Mouse (Mus musculus): ENCODE data around the gene Folr2. TPM values are rescaled to one million over a fixed set of nuclear protein-coding genes. Genes with fewer than 3 reads are reported as not detected.

Folr2 gene
- polyA plus RNA-seq, 1 experiment = 1.2 TPM

- Histone ChIP-seq H3K27me3 (ENCODE audit: control insufficient read depth, insufficient read depth, low read length, poor library complexity, severe bottlenecking) (no peaks in the 10 kb centered on the region; the same call in 1 of the 2 replicates), H3K36me3 (ENCODE audit: control insufficient read depth, insufficient read depth, low read length, poor library complexity, severe bottlenecking) (no peaks in the 10 kb centered on the region), H3K27ac (ENCODE audit: insufficient read depth, low read length) (no peak within 1 kb of the TSS), H3K4me1 (ENCODE audit: control insufficient read depth, insufficient read depth, low read length) (peaks cover 3% of the 10 kb centered on the region), H3K4me3 (ENCODE audit: low read depth, low read length) (peak within 1 kb of the TSS; percentile 68), H3K9me3 (replicated peaks; ENCODE audit: control insufficient read depth, insufficient read depth, low read length, poor library complexity, severe bottlenecking) (no peaks in the 10 kb centered on the region), H3K9ac (ENCODE audit: low read depth, poor library complexity, severe bottlenecking) (peak within 1 kb of the TSS; percentile 86)
- no peak for TF ChIP-seq EP300 (IDR thresholded peaks at IDR 0.05; ENCODE audit: insufficient read depth, low read depth, low read length)
- TF ChIP-seq CTCF (IDR thresholded peaks at IDR 0.05; ENCODE audit: low read depth, low read length) = no peak
- TF ChIP-seq POLR2A (IDR thresholded peaks at IDR 0.05; ENCODE audit: insufficient read depth, low read length) = no peak
Measured at GRCm38 (mm10) chr7:101817861-101818401, 39.1 kb downstream of the Folr2 start, which contains the start of gene Phox2a. TSS of gene Phox2a (plus strand) at chr7:101818313.

Other genes with a start within 250 kb of the Folr2 start
- gene Clpb, start 193.6 kb downstream of the Folr2 start, polyA plus RNA-seq (2011; ENCODE audit: insufficient read depth, insufficient read length, low read depth, missing spikeins) = 55.0 and 58.9 TPM in 2 replicates
- 6.5 and 9.6 TPM in 2 replicates for gene Phox2a, start 38.9 kb downstream of the Folr2 start, polyA plus RNA-seq (2011; ENCODE audit: insufficient read depth, insufficient read length, low read depth, missing spikeins)
- 64.0 and 67.9 TPM in 2 replicates for gene Inppl1, start 19.0 kb downstream of the Folr2 start, polyA plus RNA-seq (2011; ENCODE audit: insufficient read depth, insufficient read length, low read depth, missing spikeins)
- gene Anapc15, start 6.5 kb upstream of the Folr2 start, polyA plus RNA-seq (2011; ENCODE audit: insufficient read depth, insufficient read length, low read depth, missing spikeins) = 70.7 and 96.2 TPM in 2 replicates
- 54.6 and 59.8 TPM in 2 replicates for gene Folr1, start 13.6 kb upstream of the Folr2 start, polyA plus RNA-seq (2011; ENCODE audit: insufficient read depth, insufficient read length, low read depth, missing spikeins)
- 80.9 and 85.9 TPM in 2 replicates for gene Lamtor1, start 48.7 kb upstream of the Folr2 start, polyA plus RNA-seq (2011; ENCODE audit: insufficient read depth, insufficient read length, low read depth, missing spikeins)
- not detected in 2 replicates for gene Tomt, start 49.2 kb upstream of the Folr2 start, polyA plus RNA-seq (2011; ENCODE audit: insufficient read depth, insufficient read length, low read depth, missing spikeins)
- 6.7 and 7.5 TPM in 2 replicates for gene Lrrc51, start 76.7 kb upstream of the Folr2 start, polyA plus RNA-seq (2011; ENCODE audit: insufficient read depth, insufficient read length, low read depth, missing spikeins)
- gene Numa1, start 76.9 kb upstream of the Folr2 start, polyA plus RNA-seq (2011; ENCODE audit: insufficient read depth, insufficient read length, low read depth, missing spikeins) = 160 and 170 TPM in 2 replicates
- gene Il18bp, start 161.5 kb upstream of the Folr2 start, polyA plus RNA-seq (2011; ENCODE audit: insufficient read depth, insufficient read length, low read depth, missing spikeins) = 6.3 TPM in 2 replicates
- gene Rnf121, start 208.3 kb upstream of the Folr2 start, polyA plus RNA-seq (2011; ENCODE audit: insufficient read depth, insufficient read length, low read depth, missing spikeins) = 21.9 and 27.1 TPM in 2 replicates
- gene Xndc1, start 208.3 kb upstream of the Folr2 start, polyA plus RNA-seq (2011; ENCODE audit: insufficient read depth, insufficient read length, low read depth, missing spikeins) = 43.9 and 54.2 TPM in 2 replicates
- 0.76 and 1.3 TPM in 2 replicates for gene Xntrpc, start 208.5 kb upstream of the Folr2 start, polyA plus RNA-seq (2011; ENCODE audit: insufficient read depth, insufficient read length, low read depth, missing spikeins)
- not detected in 2 replicates for gene Trpc2, start 225.9 kb upstream of the Folr2 start, polyA plus RNA-seq (2011; ENCODE audit: insufficient read depth, insufficient read length, low read depth, missing spikeins)
- 0.94 and 0.99 TPM in 2 replicates for gene Art1, start 244.5 kb upstream of the Folr2 start, polyA plus RNA-seq (2011; ENCODE audit: insufficient read depth, insufficient read length, low read depth, missing spikeins)

All from ES-Bruce4 (cell line).